Mouse (Mus musculus) left cerebral cortex, adult 11 months (tissue): ENCODE measurements around the gene Smarcc1.
"Not testable (repeated sequence)": the region's sequence is repeated elsewhere in the genome, so short reads cannot be mapped to it uniquely, and the experiment has no call there.

ENCODE experiments used
- DNase-seq: peaks from one replicate; pipeline ENCODE4 v3.0.0; 2022; ENCODE audit warnings: low spot score

The Smarcc1 gene

DNA sequence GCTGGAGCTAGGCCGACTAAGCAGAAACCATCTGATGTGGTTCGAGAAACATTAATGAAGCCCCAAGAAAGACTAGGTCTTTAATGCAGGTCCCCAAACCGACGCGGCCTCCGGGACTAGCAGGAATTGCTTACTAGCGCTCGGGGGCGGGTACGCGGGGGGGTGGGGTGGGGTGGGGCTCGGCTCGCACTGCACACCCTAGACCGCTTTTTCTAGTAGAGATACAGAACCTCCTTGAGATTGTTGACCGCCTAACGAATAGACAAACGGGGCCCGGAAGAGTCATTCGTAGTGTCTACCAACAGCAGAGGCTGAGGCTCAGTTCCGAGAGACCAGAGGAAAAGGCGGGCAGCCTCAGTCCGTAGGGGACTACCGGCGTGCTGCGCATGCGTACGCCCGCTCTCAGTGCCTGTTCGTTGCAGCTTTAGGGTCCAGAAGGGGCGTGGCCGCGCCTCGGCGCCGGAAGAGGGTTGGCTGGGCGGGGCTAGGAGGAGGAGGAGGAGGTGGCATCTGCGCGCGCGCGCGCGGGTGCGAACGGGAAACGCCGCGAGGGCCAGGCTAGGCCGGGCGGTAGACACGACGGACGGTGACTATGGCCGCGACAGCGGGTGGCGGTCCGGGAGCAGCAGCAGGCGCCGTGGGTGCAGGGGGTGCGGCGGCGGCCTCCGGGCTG, 14.2 kb downstream of the Smarcc1 start:
- peak; percentile 98 for DNase-seq

DNA sequence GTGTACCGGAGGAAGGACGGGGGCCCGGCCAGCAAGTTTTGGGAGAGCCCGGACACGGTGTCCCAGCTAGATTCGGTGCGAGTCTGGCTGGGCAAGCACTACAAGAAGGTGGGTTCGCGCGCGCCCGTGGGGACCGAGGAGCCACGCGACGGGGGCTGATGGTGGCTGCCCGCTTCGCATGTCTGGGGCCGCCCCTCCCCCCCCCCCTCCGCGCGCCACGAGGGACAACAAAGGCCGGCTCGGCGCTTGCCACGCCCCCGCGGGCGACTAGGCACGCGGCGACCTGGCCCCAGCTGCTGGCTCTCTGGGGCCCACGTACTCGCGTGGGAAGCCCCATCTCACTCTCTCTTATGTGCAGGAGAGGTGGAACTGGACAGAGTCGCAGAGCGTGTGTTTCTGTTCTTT, 14.7 kb downstream of the Smarcc1 start:
- DNase-seq = no peak

DNA sequence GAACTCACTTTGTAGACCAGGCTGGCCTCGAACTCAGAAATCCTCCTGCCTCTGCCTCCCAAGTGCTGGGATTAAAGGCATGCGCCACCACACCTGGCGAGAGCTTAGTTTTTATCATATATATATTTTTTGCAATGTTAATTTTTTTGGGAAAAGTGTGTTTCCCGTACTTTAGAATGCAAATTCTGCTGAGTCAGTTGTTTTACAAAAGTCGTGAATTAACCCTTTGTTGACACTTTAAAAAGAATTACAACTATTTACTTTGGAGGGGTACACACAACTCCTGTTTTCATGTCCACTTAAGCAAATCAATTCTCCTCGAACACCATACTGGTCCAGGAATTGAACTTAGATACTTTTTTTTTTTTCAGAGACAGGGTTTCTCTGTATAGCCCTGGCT, 15.4 kb downstream of the Smarcc1 start:
- no peak for DNase-seq

DNA sequence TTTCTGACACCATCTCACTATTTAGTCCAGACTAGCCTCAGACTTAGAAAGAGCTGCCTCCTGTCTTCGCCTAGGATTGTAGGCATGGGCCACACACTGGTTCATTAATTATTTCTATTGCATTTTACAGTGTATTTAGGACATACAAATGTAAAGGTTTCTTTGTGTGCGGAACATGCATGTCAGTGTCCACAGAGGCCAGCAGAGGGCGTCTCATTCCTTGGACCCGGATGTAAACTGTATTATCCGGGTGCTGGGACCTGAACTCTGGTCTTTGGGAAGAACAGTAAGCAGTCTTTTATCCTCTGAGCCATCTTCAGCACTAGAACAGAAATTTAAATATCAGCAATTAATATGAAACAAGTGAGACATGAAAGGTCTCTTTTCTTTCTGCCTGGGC, 16.7 kb downstream of the Smarcc1 start:
- no peak for DNase-seq

DNA sequence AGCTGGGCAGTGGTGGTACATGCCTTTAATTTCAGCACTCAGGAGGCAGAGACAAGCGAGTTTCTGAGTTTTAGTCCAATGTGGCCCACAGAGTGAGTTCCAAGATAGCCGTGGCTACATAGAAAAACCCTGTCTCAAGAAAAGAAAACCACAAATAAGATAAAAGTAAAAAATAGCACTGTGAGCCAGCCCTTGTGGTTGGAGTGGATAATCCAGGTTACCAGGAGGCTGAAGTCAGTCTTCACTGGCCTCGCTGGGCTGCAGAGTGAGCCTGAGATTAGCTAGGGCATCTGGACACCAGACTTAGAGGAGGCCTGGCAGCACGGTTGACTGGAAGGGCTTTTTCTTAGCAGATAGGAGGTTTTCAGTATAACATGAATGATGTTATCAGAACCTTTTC, 21.6 kb downstream of the Smarcc1 start:
- no peak for DNase-seq

DNA sequence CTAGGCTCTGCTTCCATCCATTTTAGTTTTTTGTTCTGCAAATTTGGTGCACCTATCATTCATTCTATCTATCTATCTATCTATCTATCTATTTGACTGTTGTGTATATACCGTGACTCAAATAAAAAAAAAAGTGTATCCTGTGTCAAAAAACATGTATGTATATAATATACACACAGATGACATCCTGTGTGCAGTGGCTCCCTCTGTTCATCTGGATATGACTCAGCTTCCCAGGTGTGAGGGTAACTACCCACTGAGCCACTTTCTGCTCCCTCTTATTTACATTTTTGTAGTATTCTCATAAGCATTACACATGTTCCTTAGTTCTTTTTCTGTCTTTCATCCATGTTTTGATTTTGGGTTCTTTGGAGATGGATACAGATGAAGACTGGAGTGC, 24.6 kb downstream of the Smarcc1 start:
- DNase-seq = no peak

DNA sequence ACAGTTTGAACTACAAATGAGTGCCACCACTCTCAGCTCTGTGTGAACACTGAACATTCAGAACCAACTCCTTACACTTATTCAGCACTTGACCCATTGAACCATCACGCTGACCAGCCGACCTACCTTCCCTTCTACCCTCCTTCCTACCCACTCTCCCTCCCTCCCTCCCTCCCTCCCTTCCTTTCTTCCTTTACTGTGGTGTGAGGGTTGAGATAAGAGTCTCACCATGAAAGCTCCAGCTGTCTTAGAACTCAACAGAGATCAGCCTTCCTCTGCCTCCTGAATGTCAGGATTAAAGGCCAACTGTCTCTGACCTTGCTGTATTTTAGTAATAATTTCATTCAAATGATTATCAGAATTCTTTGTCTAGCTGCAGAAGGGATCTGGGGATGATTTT, 31.1 kb downstream of the Smarcc1 start:
- no peak for DNase-seq

DNA sequence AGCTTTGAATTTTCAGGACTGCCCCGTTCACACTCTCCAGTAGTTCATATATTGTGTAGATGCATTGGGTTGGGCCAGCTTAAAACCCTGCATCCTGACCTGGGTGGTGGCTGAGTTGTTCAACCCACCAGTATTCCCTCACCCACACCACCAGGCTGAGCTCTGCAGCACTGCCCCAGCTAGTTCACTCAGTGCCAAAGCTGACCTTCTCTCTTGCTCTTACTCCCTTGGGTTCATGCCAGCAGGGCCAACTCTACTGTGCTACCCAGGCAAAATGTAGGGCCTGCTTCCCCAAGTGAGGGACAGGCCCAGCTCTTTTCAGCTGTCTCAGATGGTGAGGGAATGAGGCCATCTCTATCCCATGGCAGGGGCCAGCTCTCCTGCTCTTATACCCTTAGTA, 41.5 kb downstream of the Smarcc1 start:
- no peak for DNase-seq

DNA sequence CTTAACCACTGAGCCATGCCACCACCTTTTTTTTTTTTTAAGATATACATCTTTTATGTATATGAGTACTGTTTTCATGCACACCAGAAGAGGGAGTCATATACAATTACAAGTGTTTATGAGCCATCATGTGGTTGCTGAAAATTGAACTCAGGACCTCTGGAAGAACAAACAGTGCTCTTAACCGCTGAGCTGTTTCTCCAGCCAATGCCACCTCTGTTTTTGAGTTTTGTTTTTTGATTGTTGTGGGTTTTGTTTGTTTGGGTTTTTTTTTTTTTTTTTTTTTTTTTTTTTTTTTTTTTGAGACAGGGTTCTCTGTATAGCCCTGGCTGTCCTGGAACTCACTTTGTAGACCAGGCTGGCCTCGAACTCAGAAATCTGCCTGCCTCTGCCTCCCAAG, 43.0 kb downstream of the Smarcc1 start:
- DNase-seq = not testable (repeated sequence)

DNA sequence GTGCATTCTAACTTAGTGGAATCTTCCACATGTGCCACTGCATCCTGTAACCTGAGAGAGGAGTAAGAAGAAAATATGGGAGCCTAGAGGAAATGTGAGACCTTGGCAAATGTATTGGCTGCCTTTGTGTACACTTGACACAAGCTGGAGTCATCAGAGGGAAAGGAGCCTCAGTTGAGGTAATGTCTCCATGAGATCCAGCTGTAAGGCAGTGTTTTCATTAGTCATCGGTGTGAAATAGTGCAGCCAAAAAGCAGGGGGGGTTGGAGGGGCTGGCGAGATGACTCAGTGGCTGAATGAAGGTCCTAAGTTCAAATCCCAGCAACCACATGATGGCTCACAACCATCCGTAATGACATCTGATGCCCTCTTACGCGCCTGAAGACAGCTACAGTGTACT, 44.9 kb downstream of the Smarcc1 start:
- no peak for DNase-seq

DNA sequence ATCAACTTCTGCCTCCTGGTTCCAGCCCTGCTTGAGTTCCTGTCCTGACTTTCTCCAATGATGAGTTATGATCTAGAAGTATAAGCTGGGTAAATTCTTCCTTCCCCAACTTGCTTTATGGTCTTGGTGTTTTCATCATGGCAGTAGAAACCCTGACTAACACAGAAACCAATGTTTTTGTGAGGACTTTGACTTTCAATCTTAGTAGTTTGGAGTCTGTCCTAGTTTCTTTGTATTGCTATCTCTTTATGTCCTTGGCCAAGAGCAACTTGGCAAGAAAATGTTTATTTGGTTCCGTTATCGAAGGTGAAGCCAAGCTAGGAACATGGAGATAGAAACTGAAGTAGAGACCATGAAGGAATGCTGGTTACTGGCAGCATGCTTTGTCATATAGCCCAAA, 45.6 kb downstream of the Smarcc1 start:
- no peak for DNase-seq

DNA sequence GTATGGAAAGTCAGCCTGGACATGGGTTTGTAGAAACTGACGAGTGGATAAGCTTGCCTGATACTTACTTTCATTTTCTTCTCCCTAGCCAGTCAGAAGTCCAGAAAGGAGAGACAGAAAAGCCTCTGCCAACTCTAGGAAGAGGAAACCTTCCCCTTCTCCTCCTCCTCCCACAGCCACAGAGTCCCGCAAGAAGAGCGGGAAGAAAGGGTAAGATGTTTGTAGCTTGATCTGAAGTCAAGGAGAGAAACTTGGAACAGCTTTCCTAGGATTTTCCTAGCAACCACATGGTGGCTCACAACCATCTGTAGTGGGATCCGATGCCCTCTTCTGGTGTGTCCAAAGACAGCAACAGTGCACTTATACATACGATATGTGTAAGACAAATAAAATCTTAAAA, 53.4 kb downstream of the Smarcc1 start:
- DNase-seq = no peak

DNA sequence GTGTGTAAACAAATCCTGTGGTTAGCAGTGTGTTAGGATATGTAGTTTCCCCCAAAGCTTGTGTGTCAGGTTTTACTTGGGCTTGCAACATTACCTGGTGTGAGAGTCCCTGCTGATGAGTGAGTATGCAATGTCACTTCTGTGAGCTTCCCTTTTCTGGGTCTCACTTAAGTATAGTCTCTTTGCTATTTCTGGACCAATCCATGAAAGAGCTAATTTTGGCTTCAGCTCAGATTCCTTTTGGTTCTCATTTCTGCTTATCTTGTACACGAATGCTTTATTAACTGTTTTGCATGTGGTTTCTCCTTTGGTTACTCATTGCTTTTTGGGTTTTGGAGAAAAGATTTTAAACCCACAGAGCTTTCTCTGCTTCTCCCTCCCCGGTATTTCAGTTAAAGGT, 82.4 kb downstream of the Smarcc1 start:
- DNase-seq = no peak

DNA sequence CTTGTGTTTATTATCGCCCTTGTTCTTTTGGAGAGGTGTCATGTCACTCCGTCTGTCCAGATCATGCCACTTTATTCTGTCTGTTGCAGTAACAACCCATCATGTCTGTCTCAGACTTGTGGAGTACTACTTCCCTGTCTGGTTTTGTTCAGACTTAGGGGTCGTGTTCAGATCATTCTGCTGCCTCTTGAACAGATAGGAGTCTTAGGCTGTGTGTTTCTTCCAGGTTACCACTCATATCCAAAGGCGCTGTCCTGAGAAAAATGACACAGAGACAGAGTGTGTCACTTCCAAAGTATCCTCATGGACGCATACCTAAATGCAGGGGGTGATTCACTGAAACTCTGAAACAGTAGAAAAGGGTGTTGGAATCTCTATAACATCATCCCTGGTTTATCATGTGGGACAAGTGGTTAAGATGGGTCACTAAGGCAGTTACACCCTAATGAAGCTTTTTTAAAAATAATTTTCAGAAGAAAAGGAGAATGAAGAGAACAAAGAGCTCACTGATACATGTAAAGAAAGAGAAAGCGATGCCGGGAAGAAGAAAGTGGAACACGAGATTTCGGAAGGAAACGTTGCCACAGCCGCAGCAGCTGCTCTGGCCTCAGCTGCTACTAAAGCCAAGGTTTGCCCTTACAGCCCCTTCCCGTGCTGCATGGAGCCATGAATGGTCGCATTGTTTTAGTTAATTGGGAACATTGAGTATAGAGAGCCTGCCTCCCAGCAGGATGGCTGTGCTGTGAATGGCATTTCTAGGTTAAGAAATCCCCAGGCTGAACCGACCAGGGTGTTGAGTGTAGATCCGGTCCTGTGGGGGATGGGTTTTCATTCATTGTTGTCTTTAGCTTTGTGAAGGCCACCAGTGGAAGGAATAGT, 88.3 kb downstream of the Smarcc1 start:
- peak; percentile 54 for DNase-seq

DNA sequence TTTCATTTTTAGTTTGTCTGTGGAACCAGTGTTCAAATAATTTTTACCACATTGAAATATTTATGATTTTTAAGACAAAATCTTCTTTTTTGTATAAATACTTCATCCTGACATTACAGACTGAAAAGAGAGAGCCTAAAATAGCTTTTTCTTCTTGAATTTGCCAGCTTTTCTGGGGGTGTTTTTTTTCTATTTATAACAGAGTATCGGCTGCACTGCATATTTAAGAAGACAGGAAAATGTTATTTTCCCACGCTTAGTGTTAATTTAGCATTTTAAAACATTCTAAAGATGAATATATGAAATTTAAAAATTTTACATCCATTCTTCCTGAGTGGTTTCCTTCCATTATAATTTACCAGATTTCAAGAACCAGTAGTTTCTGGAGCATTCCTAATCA, 88.9 kb downstream of the Smarcc1 start:
- DNase-seq = no peak

DNA sequence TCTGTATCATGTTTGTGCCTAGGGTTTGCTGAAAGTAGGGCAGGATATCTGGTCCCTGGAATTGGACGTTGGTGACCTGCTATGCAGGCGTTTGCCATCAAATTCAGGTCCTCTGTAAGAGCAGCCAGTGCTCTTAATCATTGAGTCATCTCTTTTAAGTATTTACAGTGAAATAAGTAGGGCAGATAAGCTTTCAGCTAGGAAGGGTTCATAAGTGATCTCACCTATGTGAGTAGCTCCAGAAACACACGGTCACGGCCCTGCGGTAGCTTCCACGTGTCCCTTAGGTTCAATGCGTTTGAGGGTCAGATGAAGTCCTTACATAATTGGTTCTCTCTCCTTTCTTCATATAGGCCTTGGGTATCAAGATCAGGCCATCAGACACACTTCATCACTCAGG, 90.8 kb downstream of the Smarcc1 start:
- DNase-seq = no peak

DNA sequence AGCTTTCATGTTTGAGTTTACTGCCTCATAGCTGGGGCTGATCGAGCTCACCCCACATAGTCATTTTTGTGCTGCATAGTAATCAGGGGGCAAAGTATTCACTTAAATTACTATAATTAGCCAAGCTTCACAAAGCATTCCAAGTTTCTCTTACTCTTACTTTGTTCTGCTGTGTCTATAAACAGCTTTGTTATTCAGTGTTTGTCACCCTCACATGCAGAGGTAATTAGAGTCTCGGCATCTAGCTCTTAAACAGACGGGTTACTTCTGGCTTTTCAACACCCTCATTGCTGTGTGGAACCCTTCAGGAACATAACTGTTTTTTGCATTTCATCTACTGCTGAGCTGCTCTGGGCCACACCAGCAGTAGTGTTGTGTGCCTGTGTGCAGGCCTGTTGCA, 91.5 kb downstream of the Smarcc1 start:
- no peak for DNase-seq

DNA sequence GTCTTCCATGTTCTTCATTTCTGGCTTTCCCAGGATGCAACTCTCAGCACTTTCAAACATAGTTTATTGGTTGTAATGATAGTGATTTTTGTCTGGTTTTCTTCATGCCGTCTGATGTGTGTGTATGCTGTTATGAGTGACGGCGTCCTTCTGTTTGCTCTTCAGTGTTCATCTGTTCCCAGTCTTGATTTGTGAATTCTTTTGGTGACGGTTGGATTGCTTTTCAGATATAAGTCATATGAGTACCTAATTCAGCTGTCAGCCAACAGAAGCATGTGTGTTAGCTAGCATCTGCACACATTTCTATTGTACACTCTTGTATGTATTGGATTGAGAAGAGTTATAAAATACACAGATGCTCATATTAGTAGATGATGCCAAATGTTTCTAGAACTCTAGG, 106.8 kb downstream of the Smarcc1 start:
- no peak for DNase-seq

DNA sequence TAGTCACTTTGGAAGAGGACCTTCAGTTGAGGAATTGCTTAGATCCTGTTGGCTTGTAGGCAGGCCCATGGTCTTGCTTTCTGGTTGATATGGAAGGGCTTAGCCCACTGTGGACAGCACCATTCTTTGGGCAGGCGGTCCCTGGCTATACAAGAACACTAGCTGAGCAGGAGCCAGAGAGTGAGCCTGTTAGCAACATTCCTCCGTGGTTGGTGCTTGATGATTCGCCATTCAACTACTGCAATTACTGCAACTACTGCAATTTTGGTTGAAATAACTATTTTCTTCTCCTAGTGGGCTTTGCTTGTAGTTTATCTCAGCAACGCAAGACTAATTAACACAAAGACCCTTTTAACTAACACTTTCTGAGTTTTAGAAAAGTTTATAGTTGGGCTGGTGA, 108.7 kb downstream of the Smarcc1 start:
- no peak for DNase-seq

DNA sequence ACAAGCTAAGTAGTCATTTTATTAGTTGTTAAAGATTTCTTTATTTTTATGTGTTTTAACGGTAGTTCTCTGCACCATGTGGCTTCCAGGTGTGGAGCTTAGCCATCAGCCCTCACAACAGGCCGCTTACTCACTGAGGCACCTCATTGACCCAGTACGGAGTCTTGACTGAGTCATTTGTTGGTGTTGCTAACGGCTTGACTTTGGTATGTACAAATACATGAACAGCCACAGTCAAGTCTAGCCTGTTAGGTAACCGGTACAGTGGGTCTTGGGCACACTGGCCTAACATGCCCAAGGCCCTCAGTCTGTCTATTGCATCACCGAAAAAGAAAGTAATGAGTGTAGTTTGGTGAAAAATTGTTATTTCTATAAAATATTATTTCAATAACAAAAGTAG, 111.2 kb downstream of the Smarcc1 start:
- no peak for DNase-seq

DNA sequence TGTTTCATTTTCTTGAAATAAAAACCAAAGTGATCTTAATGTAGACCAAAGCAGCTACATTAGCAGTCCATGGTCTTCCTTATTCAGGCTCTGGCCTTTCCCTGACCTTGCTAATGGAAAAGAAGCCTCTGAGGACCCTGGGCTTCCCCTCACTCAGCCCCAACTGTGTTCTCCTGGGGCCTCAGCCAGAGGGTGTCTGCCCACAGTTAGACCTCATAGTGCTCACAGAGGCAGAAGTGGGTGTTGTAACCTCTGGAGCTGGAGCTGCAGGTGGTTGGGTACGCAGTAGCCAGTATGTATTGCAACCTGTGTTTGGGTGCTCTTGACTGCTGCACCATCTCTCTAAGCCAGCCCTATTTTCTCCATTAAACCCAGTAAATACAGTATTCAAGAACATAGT, 111.6 kb downstream of the Smarcc1 start:
- no peak for DNase-seq

DNA sequence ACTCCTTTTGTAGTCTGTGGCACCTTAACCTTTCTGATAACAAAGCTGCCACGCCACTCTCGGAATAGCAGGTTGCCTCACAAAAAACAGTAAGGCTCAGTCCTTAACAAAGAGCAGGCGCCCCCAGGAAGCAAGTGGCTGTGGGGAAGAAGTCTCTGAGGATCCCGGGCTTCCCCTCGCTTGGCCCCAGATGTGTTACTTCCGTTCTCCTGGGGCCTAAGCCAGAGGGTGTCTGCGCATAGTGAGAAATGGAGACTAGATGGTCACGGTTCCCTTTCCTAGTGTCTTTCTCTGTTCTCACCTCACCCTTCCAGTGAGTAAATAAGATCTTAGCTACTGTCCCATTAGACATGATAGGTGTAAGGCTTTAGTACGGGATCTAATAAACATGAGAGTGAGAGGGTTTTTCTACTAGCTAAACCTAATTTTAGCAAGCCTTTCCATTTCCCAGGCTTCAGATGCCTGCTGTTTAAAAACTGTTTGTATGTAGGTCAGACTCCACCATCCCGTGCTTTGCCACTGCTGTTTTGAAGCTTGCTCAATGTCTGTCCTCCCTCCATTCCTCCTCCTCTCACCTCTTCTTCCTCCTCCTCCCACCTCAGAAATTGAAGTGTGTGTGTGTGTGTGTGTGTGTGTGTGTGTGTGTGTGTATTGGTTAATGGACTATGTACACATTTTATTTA, 112.2 kb downstream of the Smarcc1 start:
- DNase-seq = no peak

DNA sequence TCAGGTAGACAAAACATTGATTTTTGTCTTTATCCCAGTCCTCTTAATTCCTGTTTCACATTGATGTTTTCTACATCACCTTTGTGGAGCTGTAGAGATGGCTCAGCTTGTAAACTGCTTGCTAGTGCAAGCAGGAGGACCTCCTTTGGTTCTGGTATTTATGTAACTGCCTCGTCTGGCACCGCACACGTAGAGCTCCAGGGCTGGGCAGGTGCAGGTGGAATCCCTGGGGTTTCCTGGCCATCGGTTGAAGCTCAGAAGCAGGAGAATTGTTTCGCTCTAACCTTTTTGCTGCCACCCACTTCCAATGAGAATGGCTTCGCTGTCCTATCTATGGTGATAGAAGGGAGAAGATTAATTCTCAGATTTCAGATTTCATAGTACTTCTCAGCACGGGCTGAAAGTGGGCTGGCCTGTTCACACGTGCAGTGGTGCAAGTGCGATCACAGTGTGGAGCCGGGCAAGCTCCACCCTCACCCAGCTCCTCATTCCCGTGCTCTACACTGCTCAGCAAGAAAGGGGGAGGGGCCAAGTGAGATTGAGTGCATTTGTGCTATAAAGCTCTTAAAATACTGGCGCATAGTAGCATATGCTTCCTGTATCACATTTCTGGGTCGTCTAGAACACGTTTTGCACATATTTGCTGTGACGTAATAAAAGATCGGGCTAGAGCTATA, 113.0 kb downstream of the Smarcc1 start:
- no peak for DNase-seq
